Mouse (Mus musculus) heart, adult 2 months (tissue): ENCODE data around the gene Olfr77. TPM values are rescaled to one million over a fixed set of nuclear protein-coding genes. Genes with fewer than 3 reads are reported as not detected.

Experiments
- DNase-seq, 2 experiments: peaks; one replicate each; pipeline ENCODE4 v3.0.0; 2021
- H3K27ac ChIP-seq: fragments of 200-600 bp; 2 replicates; pipeline ENCODE4 v1.8.1; 2022
- H3K27me3 ChIP-seq: fragments of 200-500 bp; 2 replicates; pipeline ENCODE4 v1.6.1; 2012; ENCODE audit warnings: mild to moderate bottlenecking, low read length, inconsistent platforms, mixed read lengths; ENCODE audit not compliant: control insufficient read depth, insufficient read depth
- H3K36me3 ChIP-seq: fragments of 200-500 bp; 2 replicates; pipeline ENCODE4 v1.6.1; 2012; ENCODE audit warnings: low read length, inconsistent platforms; ENCODE audit not compliant: control insufficient read depth, insufficient read depth
- H3K4me1 ChIP-seq: fragments of 200-500 bp; 2 replicates; pipeline ENCODE4 v1.6.1; 2011; ENCODE audit warnings: low read length; ENCODE audit not compliant: control insufficient read depth, insufficient read depth
- H3K4me3 ChIP-seq: fragments of 200-600 bp; 2 replicates; pipeline ENCODE4 v1.8.1; 2022
- H3K79me2 ChIP-seq: fragments of 200-500 bp; replicated peaks from 2 replicates; pipeline ENCODE4 v1.6.1; 2012; ENCODE audit warnings: mild to moderate bottlenecking, inconsistent platforms, low read length, moderate library complexity, mixed read lengths; ENCODE audit not compliant: control insufficient read depth, insufficient read depth
- H3K9ac ChIP-seq: fragments of 200-500 bp; 2 replicates; pipeline ENCODE4 v1.6.1; 2012; ENCODE audit warnings: low read depth, mild to moderate bottlenecking, control low read depth, inconsistent platforms, low read length, mixed read lengths
- CTCF ChIP-seq: fragments of 200-600 bp; IDR thresholded peaks from 2 replicates; pipeline ENCODE4 v1.8.1; 2022; ENCODE audit warnings: antibody characterized with exemption, mild to moderate bottlenecking, moderate library complexity
- EP300 ChIP-seq: fragments of 200-500 bp; IDR thresholded peaks from 2 replicates; pipeline ENCODE4 v1.6.1; 2011; ENCODE audit warnings: low read depth, low read length, control low read depth; ENCODE audit not compliant: insufficient read depth
- POLR2A ChIP-seq: fragments of 200-500 bp; IDR thresholded peaks from 2 replicates; pipeline ENCODE4 v1.6.1; 2011; ENCODE audit warnings: mild to moderate bottlenecking, low read depth, low read length, control low read depth; ENCODE audit not compliant: insufficient read depth
- WGBS: fragments of 180-500 bp; shearing (Covaris S2); methylation state at CpG from one replicate; pipeline ENCODE4 v1.1.7; 2018; 5-methylcytosine and 5-hydroxymethylcytosine counted together
- intact Hi-C: fragments of 180-260 bp; cut with DNase I; formaldehyde crosslinking; loops from one replicate; pipeline ENCODE4 v1.15.1; 2025
- long read RNA-seq: library from polyadenylated mRNA; stranded (forward); transcript quantifications from one replicate; pipeline ENCODE4 v2.0.0, GENCODE M21; 2021
- polyA plus RNA-seq: library from polyadenylated mRNA; depleted of rRNA; stranded (reverse); fragments of >200 nt; gene quantifications from 2 replicates; pipeline ENCODE4 v1.2.3, GENCODE M21; 2012; rRNA removed
- total RNA-seq, 2 experiments: library from RNA; stranded (reverse); gene quantifications; 2 replicates each; pipeline ENCODE4 v1.2.3; 2021

The Olfr77 gene
- total RNA-seq: not detected
- not detected in 2 replicates for polyA plus RNA-seq
- long read RNA-seq: 0 reads

DNA sequence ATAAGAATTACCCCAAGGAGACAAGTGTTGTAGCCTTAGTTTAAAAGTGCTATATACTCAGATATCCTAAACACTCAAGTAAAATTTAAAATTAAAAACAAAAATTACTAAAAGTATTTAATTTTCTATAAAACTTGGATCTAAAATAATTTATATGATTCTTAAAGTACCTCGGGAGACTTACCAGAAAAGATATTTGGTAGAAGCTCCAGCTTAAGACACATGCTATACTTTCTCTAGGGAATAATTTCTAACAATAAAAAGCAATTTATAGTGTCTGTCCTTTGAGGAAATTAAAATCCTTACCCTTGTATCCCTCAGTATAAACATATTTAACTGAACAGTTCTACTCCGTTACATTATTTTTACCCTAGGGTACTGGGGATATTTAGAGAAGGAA, at the start of gene Olfr77:
Olfr77 (plus strand) TSS at position 301 of the 400 bp plus-strand sequence.
- Histone ChIP-seq H3K4me3 (no peak within 1 kb of the TSS), H3K36me3 (no peaks in the 10 kb centered on the region), H3K27ac (no peak within 1 kb of the TSS), H3K27me3 (no peaks in the 10 kb centered on the region), H3K4me1 (no peaks in the 10 kb centered on the region), H3K9ac (no peak within 1 kb of the TSS), H3K79me2 (no peaks in the 10 kb centered on the region)
- DNase-seq: no peak
- 83% methylated on average over 2 of the region's 2 CpGs for WGBS
- intact Hi-C loops: no loop called here
- TF ChIP-seq POLR2A (no peak), EP300 (no peak), CTCF (no peak)

DNA sequence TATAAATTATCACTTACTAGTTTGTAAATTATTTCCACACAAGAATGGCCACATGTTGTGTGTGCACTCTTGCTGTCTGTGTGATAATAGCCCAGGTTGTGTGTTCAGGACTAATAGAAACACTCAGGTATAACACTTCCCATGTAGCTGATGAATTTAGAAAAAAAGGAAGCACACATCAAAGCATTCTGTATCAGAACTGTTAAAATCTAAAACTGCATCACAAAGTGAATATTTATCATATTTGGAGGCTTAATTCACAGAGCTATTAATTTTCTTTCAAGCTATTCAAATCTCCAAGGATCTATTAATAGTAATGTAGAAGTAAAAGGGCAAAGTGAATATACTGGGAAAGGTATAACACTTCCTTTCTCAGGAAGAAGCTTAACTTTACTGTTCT, 28.8 kb upstream of the Olfr77 start, which contains the start of gene Olfr862:
Olfr862 (minus strand) TSS at position 101 of the 400 bp plus-strand sequence.
- H3K4me1 ChIP-seq: no peaks in the 10 kb centered on the region
- intact Hi-C loops: no loop called here
- TF ChIP-seq EP300 (no peak), POLR2A (no peak), CTCF (no peak)
- no peaks in the 10 kb centered on the region for H3K79me2 ChIP-seq
- H3K27me3 ChIP-seq: no peaks in the 10 kb centered on the region
- no peak within 1 kb of the TSS for H3K27ac ChIP-seq
- H3K4me3 ChIP-seq: no peak within 1 kb of the TSS
- H3K36me3 ChIP-seq: no peaks in the 10 kb centered on the region
- no peak for DNase-seq
- H3K9ac ChIP-seq: no peak within 1 kb of the TSS

DNA sequence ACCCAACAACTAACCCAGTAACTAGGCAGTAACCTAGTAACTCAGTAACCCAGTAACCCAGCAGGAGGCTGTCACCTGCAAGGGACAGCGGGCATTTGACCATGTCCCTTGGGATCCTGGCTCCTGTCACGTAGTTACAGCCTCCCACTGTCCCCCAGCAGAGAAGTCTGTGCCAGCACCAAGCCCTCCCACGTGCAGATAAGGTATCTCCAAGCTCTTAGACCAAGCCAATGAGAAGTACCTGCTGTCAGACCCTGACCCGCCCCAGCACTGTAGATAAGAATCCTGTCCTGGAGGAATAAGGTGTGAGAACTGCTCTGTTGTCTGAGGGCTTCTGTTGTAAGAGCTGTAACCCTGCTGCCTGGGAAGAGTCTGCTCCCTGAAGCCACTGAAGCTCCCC, 5.5 kb upstream of the Olfr77 start:
- Histone ChIP-seq H3K27me3 (no peaks in the 10 kb centered on the region), H3K27ac (no peak overlapping the region), H3K9ac (no peak overlapping the region), H3K4me3 (no peak overlapping the region), H3K4me1 (no peaks in the 10 kb centered on the region), H3K79me2 (no peaks in the 10 kb centered on the region), H3K36me3 (no peaks in the 10 kb centered on the region)
- 50% methylated on average over 4 of the region's 4 CpGs for WGBS
- intact Hi-C loops: no loop called here
- TF ChIP-seq EP300 (no peak), POLR2A (no peak)
- no peak for DNase-seq

Other genes with a start within 250 kb of the Olfr77 start
- gene Olfr857, start 207.4 kb upstream of the Olfr77 start, total RNA-seq: not detected
- not detected in 2 replicates for gene Olfr857, start 207.4 kb upstream of the Olfr77 start, polyA plus RNA-seq
- gene Olfr58, start 136.6 kb upstream of the Olfr77 start, total RNA-seq: not detected
- gene Olfr58, start 136.6 kb upstream of the Olfr77 start, polyA plus RNA-seq: not detected in 2 replicates
- gene Olfr859, start 112.0 kb upstream of the Olfr77 start, total RNA-seq: not detected
- gene Olfr859, start 112.0 kb upstream of the Olfr77 start, polyA plus RNA-seq: not detected in 2 replicates
- gene Olfr860, start 67.1 kb upstream of the Olfr77 start, total RNA-seq: not detected
- gene Olfr860, start 67.1 kb upstream of the Olfr77 start, polyA plus RNA-seq: not detected in 2 replicates
- gene Olfr862, start 28.9 kb upstream of the Olfr77 start, total RNA-seq: not detected
- not detected in 2 replicates for gene Olfr862, start 28.9 kb upstream of the Olfr77 start, polyA plus RNA-seq
- not detected for gene Olfr866, start 111.2 kb downstream of the Olfr77 start, total RNA-seq
- not detected in 2 replicates for gene Olfr866, start 111.2 kb downstream of the Olfr77 start, polyA plus RNA-seq
- gene Olfr867, start 140.7 kb downstream of the Olfr77 start, total RNA-seq: not detected
- not detected in 2 replicates for gene Olfr867, start 140.7 kb downstream of the Olfr77 start, polyA plus RNA-seq
- not detected for gene Olfr868, start 181.8 kb downstream of the Olfr77 start, total RNA-seq
- gene Olfr868, start 181.8 kb downstream of the Olfr77 start, polyA plus RNA-seq: not detected in 2 replicates
- not detected for gene Olfr869, start 212.1 kb downstream of the Olfr77 start, total RNA-seq
- gene Olfr869, start 212.1 kb downstream of the Olfr77 start, polyA plus RNA-seq: not detected in 2 replicates